Mouse (Mus musculus) mouse trophoblast stem cell (cell line): ENCODE measurements around the gene Ccdc73.
"Not testable (repeated sequence)": the region's sequence is repeated elsewhere in the genome, so short reads cannot be mapped to it uniquely, and the experiment has no call there.

Experiments
- in situ Hi-C, 2 experiments: fragments of 300-500 bp; cut with MseI, MboI; formaldehyde crosslinking; loops; 2 replicates in 1 of 2; 3 replicates in 1 of 2; pipeline ENCODE4 v1.15.1; 2025

Ccdc73 gene

DNA sequence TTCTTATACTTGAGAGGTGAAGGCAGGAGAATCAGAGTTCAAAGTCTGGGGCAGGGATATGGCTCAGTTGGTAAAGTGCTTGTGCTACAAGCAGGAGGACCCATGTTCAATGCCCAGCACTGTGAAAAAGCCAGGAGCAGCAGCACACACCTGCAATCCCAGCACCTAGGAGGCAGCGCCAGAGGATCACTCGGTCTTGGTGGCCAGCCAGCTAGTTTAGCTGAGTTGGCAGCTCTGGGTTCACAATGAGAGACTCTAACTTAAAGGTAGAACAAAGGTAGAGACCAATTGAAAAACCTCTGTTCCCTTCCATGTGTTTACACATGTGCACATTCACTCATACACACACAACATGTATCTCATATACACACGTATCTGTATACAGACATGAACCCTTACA, 1.5 kb downstream of the Ccdc73 start:
- in situ Hi-C loops = no loop called here

DNA sequence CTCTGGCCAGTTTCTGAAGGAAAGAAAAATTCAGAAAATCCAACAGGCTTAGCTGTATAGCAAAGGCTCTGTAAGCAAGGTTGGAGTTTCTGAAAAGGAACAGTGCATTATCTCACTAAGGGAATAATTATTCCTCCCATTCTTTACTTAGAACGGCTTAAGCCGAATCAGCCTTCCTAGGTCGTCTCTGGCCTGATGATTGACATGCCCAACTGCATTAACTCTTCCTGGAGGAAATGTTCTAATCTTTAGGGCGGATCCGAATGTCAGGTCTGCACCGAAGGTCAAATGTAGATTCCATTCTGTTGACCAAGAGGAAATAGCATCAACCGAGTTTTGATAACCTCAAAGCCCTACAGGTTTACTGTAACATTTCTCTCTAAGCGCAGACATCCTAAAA, 11.2 kb downstream of the Ccdc73 start:
- in situ Hi-C loops = no loop called here

DNA sequence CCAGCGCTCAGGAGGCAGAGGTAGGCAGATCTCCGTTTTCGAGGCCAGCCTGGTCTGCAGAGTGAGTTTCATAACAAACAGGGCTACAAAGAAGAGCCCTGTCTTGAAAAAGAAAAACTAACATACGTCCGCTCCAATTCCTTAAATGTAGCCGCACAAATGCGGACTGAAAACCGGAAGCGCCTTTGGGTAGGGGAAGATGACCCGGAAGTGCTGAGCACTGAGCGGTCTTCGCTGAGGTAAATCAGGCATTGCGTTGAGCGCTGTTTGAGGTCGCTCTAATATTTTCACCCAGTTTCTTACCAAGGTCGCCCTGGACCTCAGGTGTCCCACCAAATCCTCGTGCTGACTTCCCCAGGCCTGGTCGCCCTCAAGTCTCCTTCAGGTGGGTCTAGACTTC, 18.5 kb downstream of the Ccdc73 start:
- in situ Hi-C loops = no loop called here

- in situ Hi-C loops = not testable (repeated sequence)
Observed at GRCm38 (mm10) chr2:104887331-104887730, 19.7 kb downstream of the Ccdc73 start.

GRCm38 (mm10) chr2:104887882-104888566, 20.4 kb downstream of the Ccdc73 start:
- in situ Hi-C loops = no loop called here

GRCm38 (mm10) chr2:104899975-104900374, 32.4 kb downstream of the Ccdc73 start:
- in situ Hi-C loops = no loop called here

DNA sequence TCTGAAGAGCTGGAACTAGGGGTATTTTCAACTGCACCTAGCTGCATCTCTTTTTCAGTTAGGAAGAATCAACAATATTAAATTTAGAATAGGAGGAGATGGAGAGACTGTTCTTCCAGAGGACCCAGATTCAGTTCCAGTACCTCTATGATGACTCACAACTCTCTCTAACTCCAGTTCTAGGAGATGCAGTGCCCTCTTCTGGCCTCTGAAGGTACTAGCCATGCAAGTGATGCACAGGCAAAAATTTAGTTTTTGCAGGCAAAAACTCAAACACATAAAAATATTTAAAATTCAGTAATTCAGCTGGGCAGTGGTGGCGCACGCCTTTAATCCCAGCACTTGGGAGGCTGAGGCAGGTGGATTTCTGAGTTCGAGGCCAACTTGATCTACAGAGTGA, 48.1 kb downstream of the Ccdc73 start:
- in situ Hi-C loops = no loop called here

GRCm38 (mm10) chr2:104964492-104964891, 96.9 kb downstream of the Ccdc73 start:
- in situ Hi-C loops = no loop called here

- in situ Hi-C loops = no loop called here
Observed at GRCm38 (mm10) chr2:104981712-104982111, 114.1 kb downstream of the Ccdc73 start.

DNA sequence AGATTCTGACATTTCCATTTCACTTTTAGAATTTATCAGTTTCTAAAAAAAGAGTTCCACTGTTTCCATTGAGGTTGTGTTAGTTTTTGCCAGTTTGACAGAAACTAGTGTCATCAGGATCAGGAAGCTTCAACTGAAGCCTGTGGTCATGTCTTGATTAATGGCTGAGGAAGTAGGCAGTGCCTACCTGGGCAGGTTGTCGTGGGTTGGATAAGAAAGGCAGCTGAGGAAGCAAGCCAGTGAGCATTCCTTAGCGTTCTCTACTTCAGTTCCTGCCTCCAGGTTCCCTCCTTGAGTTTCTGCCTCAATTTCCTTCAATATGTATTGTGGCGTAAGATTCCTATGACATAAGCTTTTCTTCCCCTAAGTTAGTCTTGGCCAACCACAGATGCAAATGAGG, 118.2 kb downstream of the Ccdc73 start:
- in situ Hi-C loops = no loop called here

DNA sequence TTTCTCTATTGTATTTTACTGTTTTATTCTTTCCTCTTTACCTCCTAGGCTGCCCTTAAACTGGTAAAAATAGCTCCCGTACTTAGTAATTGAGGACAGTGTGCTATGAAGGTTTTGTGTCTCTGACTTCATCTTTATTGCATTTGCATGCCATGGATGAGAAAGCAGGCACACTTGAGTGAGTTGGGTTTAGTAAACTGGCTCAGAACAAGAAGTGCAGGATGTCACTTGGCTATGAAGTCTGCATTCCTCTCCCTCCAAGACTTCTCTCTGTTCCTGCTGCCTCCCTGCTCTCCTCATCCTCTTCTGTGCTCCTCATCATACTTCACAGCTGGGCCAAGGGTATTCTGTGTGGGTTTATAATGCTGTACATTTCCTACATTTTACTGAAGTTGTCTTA, 121.4 kb downstream of the Ccdc73 start:
- in situ Hi-C loops = no loop called here

DNA sequence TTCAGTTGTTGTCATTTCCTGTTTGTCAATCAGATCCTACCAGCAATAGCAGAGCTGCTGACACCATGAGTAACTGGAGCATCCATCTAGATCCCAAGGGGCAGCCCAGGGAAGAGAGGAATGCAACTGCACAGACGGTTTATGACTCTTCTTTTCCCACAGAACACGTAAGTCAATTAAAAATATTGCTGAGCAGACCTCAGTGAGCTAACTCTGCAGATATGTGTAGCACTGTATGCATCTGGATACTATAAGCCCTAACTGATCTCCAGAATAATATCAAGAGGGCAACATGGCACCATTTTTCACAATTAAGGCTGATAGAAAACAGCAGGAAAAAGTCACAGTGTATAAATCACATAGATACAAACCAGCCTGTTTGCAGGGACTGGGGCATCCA, 126.8 kb downstream of the Ccdc73 start:
- in situ Hi-C loops = no loop called here

GRCm38 (mm10) chr2:104996201-104996600, 128.6 kb downstream of the Ccdc73 start:
- in situ Hi-C loops = no loop called here

- in situ Hi-C loops = no loop called here
Observed at GRCm38 (mm10) chr2:105007236-105007635, 139.6 kb downstream of the Ccdc73 start.

- in situ Hi-C loops = no loop called here
Observed at GRCm38 (mm10) chr2:105016192-105016966, 148.8 kb downstream of the Ccdc73 start.

DNA sequence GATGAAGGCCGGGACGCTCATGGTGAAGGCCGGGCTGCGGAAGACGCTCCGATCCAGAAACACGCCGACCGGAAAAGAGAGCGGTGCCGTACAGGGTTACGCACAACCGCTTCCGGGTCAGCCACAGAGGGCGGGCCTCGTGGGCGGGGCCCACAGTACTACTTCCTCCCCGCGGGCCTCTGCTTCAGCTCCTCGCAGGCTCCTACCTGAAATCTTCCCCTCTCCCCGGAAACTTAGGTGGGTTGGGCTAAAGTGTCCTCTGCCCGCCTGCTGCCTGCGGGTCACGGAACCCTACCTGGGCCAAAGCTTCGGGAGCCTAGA, 149.3 kb downstream of the Ccdc73 start, which contains the start of gene Eif3m:
Gene Eif3m (minus strand): TSS at position 114 of the 321 bp plus-strand sequence.
- in situ Hi-C loops = no loop called here

DNA sequence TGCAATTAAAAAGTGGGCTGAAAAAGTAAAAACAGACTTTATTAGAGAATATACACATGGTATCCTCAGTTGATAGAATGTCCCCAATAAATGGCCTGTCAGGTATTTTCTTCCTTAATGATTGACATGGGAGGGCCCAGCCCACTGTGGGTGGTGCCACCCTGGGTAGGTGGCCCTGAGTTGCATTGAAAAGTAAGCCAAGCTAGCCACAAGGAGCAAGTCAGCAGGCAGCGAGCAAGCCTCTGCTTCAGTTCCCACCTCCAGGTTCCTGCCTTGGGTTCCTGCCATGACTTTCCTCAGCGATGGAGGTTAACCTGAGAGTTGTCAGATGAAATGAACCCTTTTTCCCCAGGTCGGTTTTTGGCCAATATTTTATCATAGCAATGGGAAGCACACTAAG, 150.2 kb downstream of the Ccdc73 start:
- in situ Hi-C loops = no loop called here

DNA sequence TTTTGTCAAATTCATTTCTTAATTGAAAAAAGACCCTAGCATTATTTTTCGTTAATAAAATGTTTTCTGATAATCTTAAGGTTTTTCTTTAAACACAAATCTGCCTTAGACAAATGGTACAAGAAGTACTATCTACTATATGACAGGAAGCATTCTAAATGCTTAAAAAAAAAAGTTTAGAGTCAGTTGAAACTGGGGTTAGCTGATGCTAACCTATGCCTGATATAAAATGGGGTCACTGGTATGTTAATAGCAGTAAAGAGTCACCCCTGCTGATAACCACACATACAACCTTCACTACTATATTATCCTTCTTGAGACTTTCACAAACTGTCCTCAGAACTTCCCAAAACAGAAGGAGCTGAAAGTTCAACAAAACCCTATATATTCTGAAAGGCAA, 151.9 kb downstream of the Ccdc73 start:
- in situ Hi-C loops = no loop called here

- in situ Hi-C loops = no loop called here
Observed at GRCm38 (mm10) chr2:105021256-105021655, 153.7 kb downstream of the Ccdc73 start.

DNA sequence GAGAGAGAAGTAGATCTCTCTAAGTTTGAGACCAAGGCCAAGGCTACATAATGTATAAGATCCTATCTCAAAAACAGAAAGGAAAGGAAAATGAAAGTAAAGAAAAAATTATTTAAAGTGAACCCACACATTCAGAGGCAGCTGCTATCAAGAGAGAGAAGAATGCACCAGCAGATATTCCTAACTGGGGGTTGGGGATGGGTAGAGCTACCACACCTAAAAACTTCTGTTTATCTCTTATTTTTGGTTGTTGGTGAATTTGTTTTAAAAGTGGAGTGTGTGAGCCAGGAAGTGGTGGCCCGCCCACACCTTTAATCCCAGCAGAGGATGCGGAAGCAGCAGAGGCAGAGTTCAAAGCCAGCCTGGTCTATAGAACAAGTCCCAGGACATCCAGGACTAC, 154.2 kb downstream of the Ccdc73 start:
- in situ Hi-C loops = no loop called here

- in situ Hi-C loops = no loop called here
Observed at GRCm38 (mm10) chr2:105023031-105023615, 155.5 kb downstream of the Ccdc73 start.

- in situ Hi-C loops = no loop called here
Observed at GRCm38 (mm10) chr2:105023815-105024214, 156.2 kb downstream of the Ccdc73 start.

GRCm38 (mm10) chr2:105025610-105026009, 158.0 kb downstream of the Ccdc73 start:
- in situ Hi-C loops = not testable (repeated sequence)
